Mouse (Mus musculus) lung, postnatal 0 days (tissue): Measurements from ENCODE around the gene Suz12. TPM values are rescaled to one million over a fixed set of nuclear protein-coding genes. Genes with fewer than 3 reads are reported as not detected.
"Not testable (repeated sequence)": the region's sequence is repeated elsewhere in the genome, so short reads cannot be mapped to it uniquely, and the experiment has no call there.

Experiments used
- ATAC-seq: fragments of 200-750 bp; cut with Nextera tagmentation; 2 replicates; pipeline ENCODE4 v1.8.0; 2017; ENCODE audit warnings: moderate library complexity
- DNase-seq: peaks from one replicate; pipeline ENCODE4 v3.0.0-alpha.2; 2016; ENCODE audit warnings: low spot score
- H3K27ac ChIP-seq: fragments of 300-500 bp; sonication (generic); 2 replicates; pipeline ENCODE4 v1.5.1; 2014; ENCODE audit warnings: antibody characterized with exemption, mild to moderate bottlenecking, low read length, mixed read lengths
- H3K27me3 ChIP-seq: fragments of 300-500 bp; sonication (generic); replicated peaks from 2 replicates; pipeline ENCODE4 v1.6.1; 2014; ENCODE audit warnings: low read length, mixed read lengths; ENCODE audit not compliant: insufficient read depth
- H3K36me3 ChIP-seq: fragments of 300-500 bp; sonication (generic); 2 replicates; pipeline ENCODE4 v1.6.1; 2014; ENCODE audit warnings: low read length, mixed read lengths; ENCODE audit not compliant: insufficient read depth
- H3K4me1 ChIP-seq: fragments of 300-500 bp; sonication (generic); 2 replicates; pipeline ENCODE4 v1.6.1; 2014; ENCODE audit warnings: antibody characterized with exemption, low read depth, low read length, mixed read lengths; ENCODE audit not compliant: insufficient read depth
- H3K4me2 ChIP-seq: fragments of 300-500 bp; sonication (generic); replicated peaks from 2 replicates; pipeline ENCODE4 v1.6.1; 2014; ENCODE audit warnings: low read depth, mild to moderate bottlenecking, low read length, moderate library complexity, mixed read lengths
- H3K4me3 ChIP-seq: fragments of 300-500 bp; sonication (generic); 2 replicates; pipeline ENCODE4 v1.5.1; 2014; ENCODE audit warnings: low read depth, low read length
- H3K9ac ChIP-seq: fragments of 300-500 bp; sonication (generic); replicated peaks from 2 replicates; pipeline ENCODE4 v1.6.1; 2014; ENCODE audit warnings: low read depth, mild to moderate bottlenecking
- H3K9me3 ChIP-seq: fragments of 300-500 bp; sonication (generic); 2 replicates; pipeline ENCODE4 v1.6.1; 2016; ENCODE audit warnings: low read length, mixed read lengths
- CTCF ChIP-seq: IDR thresholded peaks from 2 replicates; pipeline ENCODE4 v1.5.1; 2016; ENCODE audit warnings: antibody characterized with exemption, mild to moderate bottlenecking
- EP300 ChIP-seq: IDR thresholded peaks from 2 replicates; pipeline ENCODE4 v1.6.1; 2016; ENCODE audit warnings: antibody characterized with exemption, mild to moderate bottlenecking, control low read depth
- WGBS: fragments of 180-500 bp; shearing (Covaris S2); extraction: QIAGEN DNeasy Blood & Tissue Kit; methylation state at CpG from one replicate; pipeline ENCODE4 v1.1.7; 2014; 5-methylcytosine and 5-hydroxymethylcytosine counted together
- polyA plus RNA-seq: library from polyadenylated mRNA; unstranded; fragments of >200 nt; fragmentation: Nextera tagmentation; extraction: Ambion mirVana; gene quantifications from 2 replicates; pipeline ENCODE4 v1.2.1, GENCODE M21; 2015

The Suz12 gene
- polyA plus RNA-seq, 1 experiment from 2014 or later = 9.7 TPM

DNA sequence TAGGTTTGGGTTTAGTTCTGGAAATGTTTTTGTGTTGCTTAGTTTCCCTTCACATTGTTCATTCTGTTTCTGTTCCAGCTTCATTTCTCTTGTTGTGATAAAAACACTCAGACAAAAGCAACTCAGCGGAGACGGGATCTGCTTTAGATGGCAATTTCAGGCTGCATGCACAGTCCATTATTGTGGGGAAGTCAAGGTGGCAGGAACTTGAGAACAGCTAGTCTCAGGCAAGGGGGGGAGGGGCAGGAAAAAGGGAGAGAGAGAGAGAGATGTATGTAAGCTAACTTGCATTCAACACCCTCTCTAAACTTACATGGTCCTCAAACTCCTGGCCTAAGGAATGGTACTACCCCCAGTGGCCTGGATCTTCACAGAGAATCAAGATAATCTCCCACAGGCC is 17.5 kb upstream of the Suz12 start:
- Histone ChIP-seq H3K27ac (no peak overlapping the region), H3K4me3 (no peak overlapping the region), H3K9me3 (no peaks in the 10 kb centered on the region), H3K9ac (no peak overlapping the region), H3K27me3 (0 out of 2 replicates have a peak, but pooled peaks cover 5% of the 10 kb centered on the region), H3K4me2 (no peak overlapping the region), H3K4me1 (no peaks in the 10 kb centered on the region; the same call in 1 of the 2 replicates), H3K36me3 (no peaks in the 10 kb centered on the region)
- WGBS = 72% methylated on average over 2 of the region's 2 CpGs
- no peak for ATAC-seq
- no peak for DNase-seq
- TF ChIP-seq CTCF (no peak), EP300 (no peak)

DNA sequence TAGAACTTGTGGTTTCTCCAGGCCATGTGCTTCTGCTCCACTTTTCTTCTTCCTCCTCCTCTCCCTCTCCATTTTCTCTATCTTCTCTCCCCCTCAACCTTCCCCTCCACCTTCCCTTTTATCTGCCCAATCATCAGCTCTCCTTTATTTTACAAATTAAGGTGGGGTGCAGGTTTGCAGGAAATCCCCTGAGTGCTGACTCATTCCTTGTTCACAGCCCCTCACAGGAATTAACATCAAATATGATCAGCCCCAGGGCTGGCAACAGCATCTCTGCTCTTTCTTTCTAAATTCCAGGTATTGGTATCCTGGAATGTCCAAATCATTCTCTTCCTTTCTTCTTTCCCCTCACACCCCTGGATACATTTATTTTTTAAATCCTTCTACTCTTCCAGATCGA is 16.7 kb upstream of the Suz12 start:
- Histone ChIP-seq H3K4me3 (no peak overlapping the region), H3K9me3 (no peaks in the 10 kb centered on the region), H3K9ac (no peak overlapping the region), H3K27me3 (0 out of 2 replicates have a peak, but pooled peaks cover 5% of the 10 kb centered on the region), H3K36me3 (no peaks in the 10 kb centered on the region), H3K4me2 (no peak overlapping the region), H3K4me1 (no peaks in the 10 kb centered on the region; the same call in 1 of the 2 replicates), H3K27ac (no peak overlapping the region)
- ATAC-seq = no peak
- DNase-seq = no peak
- 95% methylated on average over 1 of the region's 1 CpGs for WGBS
- TF ChIP-seq EP300 = no peak
- TF ChIP-seq CTCF = no peak

DNA sequence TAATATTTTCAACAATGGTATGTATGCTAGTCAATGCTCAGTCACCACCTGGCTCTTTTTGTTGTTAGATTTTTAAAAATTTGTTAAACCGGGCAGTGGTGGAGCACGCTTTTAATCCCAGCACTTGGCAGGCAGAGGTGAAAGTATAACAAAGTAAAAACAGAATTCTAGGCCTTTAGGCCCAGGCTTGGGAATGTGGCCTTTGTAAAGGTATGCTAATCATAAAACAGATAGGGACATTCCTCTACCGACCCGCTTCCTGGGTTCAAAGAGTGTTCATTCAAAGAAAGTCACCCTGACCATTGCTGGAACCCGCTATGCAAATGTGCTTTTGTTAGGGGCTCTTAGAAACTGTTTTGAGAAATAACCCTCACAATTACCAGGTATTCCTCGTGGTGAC is 16.3 kb upstream of the Suz12 start:
- not testable (repeated sequence) for H3K27me3 ChIP-seq, H3K9me3 ChIP-seq, H3K4me1 ChIP-seq, H3K4me3 ChIP-seq, H3K9ac ChIP-seq, ATAC-seq, H3K36me3 ChIP-seq, H3K27ac ChIP-seq, DNase-seq, H3K4me2 ChIP-seq
- WGBS = 90% methylated on average over 6 of the region's 6 CpGs

DNA sequence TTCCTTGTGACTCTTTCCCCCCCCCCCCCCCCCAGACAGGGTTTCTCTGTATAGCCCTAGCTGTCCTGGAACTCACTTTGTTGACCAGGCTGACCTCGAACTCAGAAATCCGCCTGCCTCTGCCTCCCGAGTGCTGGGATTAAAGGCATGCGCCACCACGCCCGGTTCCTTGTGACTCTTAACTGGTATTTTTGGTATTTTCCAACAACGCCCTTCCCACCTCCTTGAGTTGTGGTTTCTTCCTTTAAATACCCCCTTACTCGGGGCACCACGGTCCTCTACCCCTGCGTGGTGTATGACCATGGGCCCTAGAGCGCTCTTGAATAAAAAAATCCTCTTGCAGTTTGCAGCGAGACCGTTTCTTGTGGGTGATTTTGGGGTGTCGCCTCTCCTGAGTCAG is 15.8 kb upstream of the Suz12 start:
- 97% methylated on average over 14 of the region's 14 CpGs for WGBS

DNA sequence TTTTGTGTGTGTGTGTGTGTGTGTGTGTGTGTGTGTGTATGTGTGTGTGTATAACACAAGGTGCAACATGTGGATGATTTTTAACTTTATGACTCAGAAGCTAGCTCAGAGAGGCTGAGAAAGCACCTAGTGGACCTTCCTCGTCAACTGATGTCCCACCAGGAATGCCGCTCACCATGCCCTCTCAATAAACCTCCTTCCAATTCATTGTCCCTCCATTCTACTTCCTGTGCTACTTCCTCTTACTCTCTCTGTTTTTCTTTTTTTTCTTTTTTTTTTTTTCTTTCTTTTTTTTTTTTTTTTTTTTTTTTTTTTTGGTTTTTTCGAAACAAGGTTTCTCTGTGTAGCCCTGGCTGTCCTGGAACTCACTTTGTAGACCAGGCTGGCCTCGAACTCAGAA is 15.2 kb upstream of the Suz12 start:
- not testable (repeated sequence) for H3K36me3 ChIP-seq, H3K9ac ChIP-seq, DNase-seq, H3K4me1 ChIP-seq, H3K4me3 ChIP-seq, ATAC-seq, H3K9me3 ChIP-seq, H3K27ac ChIP-seq, H3K27me3 ChIP-seq, H3K4me2 ChIP-seq
- 83% methylated on average over 3 of the region's 4 CpGs for WGBS

More for the DNA sequence above, 15.8 kb upstream of the Suz12 start:
- DNase-seq, H3K4me2 ChIP-seq, H3K27ac ChIP-seq, H3K36me3 ChIP-seq, H3K27me3 ChIP-seq, H3K9ac ChIP-seq, H3K4me1 ChIP-seq, H3K4me3 ChIP-seq, H3K9me3 ChIP-seq, ATAC-seq: not testable (repeated sequence)

DNA sequence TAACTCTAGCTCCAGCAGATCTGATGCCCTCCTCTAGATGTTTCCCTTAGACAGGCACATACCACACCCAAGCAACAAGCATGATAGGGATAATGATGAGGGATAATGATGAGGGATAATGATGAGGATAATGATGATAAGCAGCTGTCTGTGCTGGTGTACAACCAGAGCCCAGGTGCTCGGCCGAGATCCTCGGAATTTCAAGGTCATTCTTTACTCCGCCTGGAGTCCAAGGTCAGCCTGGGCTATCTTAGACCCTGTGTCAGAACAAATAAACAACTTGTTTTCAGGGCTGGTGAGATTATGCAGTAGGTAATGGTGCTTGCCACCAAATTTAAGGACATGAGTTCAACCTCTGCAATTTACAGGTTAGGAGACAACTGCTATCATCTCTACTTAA is 6.0 kb upstream of the Suz12 start:
- H3K4me2 ChIP-seq = no peak overlapping the region
- 62% methylated on average over 4 of the region's 4 CpGs for WGBS

DNA sequence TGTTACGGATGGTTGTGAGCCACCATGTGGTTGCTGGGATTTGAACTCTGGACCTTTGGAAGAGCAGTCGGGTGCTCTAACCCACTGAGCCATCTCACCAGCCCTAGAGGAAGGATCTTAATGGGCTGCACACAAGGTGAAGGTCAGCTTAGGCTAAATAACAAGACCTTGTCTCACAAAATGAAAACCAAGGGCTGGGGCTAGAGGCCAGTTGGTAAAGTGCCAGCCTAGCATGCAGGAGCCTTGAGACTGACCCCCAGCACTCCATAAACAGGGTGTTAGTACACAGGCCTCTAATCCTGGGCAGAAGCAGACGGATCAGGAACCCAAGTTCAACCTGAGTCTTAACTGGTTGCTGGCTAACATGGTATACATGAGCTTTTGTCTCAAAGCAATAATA is 5.0 kb upstream of the Suz12 start:
- H3K36me3 ChIP-seq = no peaks in the 10 kb centered on the region
- H3K4me3 ChIP-seq = no peak overlapping the region
- H3K9me3 ChIP-seq = no peaks in the 10 kb centered on the region
- H3K9ac ChIP-seq = no peak overlapping the region
- H3K27me3 ChIP-seq = no peaks in the 10 kb centered on the region
- no peak overlapping the region for H3K27ac ChIP-seq
- no peak for DNase-seq
- ATAC-seq = no peak
- 89% methylated on average over 3 of the region's 3 CpGs for WGBS
- no peaks in the 10 kb centered on the region for H3K4me1 ChIP-seq
- TF ChIP-seq EP300 (no peak), CTCF (no peak)
- no peak overlapping the region for H3K4me2 ChIP-seq

More for the DNA sequence above, 6.0 kb upstream of the Suz12 start:
- no peak for ATAC-seq
- DNase-seq = no peak
- Histone ChIP-seq H3K4me3 (no peak overlapping the region), H3K36me3 (no peaks in the 10 kb centered on the region), H3K27me3 (no peaks in the 10 kb centered on the region), H3K27ac (no peak overlapping the region), H3K9me3 (no peaks in the 10 kb centered on the region), H3K9ac (no peak overlapping the region), H3K4me1 (no peaks in the 10 kb centered on the region)
- TF ChIP-seq CTCF = no peak
- no peak for TF ChIP-seq EP300
